Mouse (Mus musculus) heart, postnatal 0 days (tissue): ENCODE results near the gene Camkv.
A peak's percentile ranks its signal among the peaks of the same experiment; 100 is the strongest.

Source experiments
- CTCF ChIP-seq: IDR thresholded peaks from 2 replicates; pipeline ENCODE4 v1.5.1; 2016; ENCODE audit warnings: antibody characterized with exemption, control low read depth, low read depth
- EP300 ChIP-seq: IDR thresholded peaks from 2 replicates; pipeline ENCODE4 v1.6.1; 2016; ENCODE audit warnings: antibody characterized with exemption, low read depth

GRCm38 (mm10) chr9:107891023-107891422 lies 44.5 kb upstream of the Camkv start:
- no peak for TF ChIP-seq EP300
- TF ChIP-seq CTCF: peak; percentile 9; the same call in 1 of the 2 replicates
